Mouse (Mus musculus) cortical plate, adult 2 months (tissue): ENCODE results near the gene Olfr1307.

ENCODE experiments used
- CTCF ChIP-seq: fragments of 200-500 bp; IDR thresholded peaks from 2 replicates; pipeline ENCODE4 v1.5.1; 2011; ENCODE audit warnings: mild to moderate bottlenecking, control low read depth, low read length; ENCODE audit not compliant: insufficient read depth; ENCODE audit errors: extremely low read depth
- POLR2A ChIP-seq: fragments of 200-500 bp; IDR thresholded peaks from 2 replicates; pipeline ENCODE4 v1.6.1; 2011; ENCODE audit warnings: mild to moderate bottlenecking, low read length, control low read depth; ENCODE audit not compliant: insufficient read depth; ENCODE audit errors: extremely low read depth

DNA sequence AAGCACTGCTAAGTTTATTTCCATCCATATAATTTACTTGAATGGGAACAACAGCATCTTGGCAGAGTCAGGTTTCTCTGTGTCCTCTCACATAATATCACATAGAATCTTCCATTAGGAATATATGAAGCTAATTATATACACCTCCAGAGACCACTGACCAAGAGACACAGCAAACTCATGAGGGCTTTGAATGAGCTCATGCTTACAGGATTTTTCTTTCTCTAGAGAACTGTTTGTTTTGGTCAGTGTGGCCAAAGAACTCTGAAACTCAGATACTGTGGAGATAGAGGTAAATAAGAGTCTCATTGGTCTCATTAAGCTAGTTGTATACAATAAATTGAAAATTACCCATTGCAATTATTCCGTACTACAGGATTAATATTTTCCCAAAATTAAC is 33.1 kb downstream of the Olfr1307 start, which contains the start of gene Olfr1306:
- TF ChIP-seq POLR2A (no peak), CTCF (no peak)
